Mouse (Mus musculus) cerebellum, adult 11-12 months (tissue): ENCODE data around the gene Metrnl.

Source experiments
- DNase-seq: peaks from one replicate; pipeline ENCODE4 v3.0.0; 2022

The Metrnl gene

DNA sequence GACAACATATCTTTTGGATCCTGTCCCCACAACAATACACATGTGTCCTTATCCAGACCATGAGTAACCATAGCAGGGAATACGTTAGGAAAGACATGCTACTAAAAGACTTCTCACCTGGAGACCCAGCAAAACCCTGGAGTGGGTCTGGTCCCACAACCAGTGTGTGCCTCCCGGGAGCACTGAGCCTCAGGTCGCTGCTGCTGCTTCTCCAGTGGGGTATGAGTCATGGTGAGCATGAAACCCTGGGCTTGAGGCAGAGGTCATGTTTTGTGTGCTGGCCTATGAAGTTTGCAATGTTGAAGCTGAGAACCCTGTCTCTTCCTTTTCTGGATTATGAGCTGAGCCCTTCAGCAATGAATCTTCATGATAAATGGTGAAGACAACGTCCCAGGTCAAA lies 15.3 kb upstream of the Metrnl start:
- no peak for DNase-seq

DNA sequence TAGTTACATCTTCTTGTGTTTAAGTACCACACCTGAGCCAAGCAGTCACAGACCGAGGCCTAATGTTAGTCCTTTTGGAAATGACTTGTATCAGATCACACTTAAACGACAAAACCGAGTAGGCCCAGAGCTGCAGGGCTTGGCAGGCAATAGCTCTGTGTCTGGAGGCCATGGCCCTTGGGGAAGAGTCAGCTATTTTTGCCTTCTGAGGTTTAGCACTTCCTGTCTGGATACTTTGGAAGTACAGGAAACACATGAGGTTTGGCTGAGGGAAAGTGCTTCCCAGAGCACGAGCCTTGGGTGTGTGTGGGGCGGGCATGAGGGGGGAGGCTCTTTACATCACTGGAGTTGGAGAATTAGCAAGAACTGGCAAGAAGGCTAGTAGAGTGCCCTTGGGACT lies 14.7 kb upstream of the Metrnl start:
- no peak for DNase-seq

DNA sequence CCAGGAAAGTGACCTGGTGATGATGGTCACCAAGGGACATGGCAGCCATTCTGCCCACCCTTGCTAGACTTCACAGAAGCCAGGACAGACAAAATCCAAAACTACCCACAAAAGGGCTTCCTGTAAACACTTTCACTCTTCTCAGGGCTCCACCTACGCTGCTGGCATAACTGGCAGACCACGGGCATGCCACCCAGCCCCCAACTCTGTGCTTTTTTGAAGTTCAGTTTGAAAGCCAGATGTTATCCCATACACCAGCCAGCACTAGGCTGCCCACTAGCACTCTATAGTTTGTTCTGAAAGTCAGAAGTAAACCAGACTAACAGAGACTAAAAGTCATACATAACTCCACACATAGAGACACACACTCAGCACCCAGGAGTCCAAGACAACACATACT lies 13.3 kb upstream of the Metrnl start:
- DNase-seq = no peak

DNA sequence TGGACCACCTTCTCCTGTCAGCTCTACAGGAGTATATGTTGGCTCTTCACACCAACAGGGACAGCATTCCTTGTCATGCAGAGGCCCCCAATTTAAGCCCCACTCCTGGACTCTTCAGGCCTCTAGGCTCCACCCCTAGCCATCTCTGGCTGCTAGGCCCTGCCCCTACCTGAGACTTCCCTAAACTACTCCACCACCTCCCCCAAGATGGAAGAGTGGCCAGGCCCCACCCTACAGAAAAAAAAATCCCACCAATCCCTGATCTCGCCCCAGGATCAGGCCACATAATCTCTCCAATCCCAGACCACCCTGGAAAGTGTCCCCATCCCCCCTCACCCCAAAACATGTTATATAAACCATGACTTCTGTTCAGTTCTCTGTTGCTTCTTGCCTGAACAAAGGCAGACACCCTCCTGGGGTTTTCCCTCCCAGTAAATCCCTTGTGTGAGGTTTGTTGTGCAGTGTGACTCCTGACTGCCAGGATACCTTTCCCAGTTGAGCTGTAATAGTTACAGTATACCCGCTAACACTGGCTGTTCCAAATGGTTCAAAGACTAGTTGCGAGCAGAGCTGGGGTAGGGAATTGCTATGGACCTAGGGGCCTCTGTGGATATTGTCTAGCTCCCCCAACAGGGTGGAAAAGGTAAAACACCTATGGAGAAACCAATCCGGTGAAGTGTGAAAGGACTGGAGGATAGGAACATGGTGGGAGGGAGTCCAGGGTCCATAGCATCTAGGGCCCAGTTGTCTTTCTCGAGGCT lies 5.9 kb upstream of the Metrnl start:
- no peak for DNase-seq

- DNase-seq = no peak
These were observed 4.1 kb upstream of the Metrnl start for GRCm38 (mm10) chr11:121697271-121697670.

GRCm38 (mm10) chr11:121698381-121698955 lies 2.9 kb upstream of the Metrnl start:
- DNase-seq = no peak

GRCm38 (mm10) chr11:121702111-121702894 lies 959 bp downstream of the Metrnl start:
- DNase-seq = peak; percentile 73

DNA sequence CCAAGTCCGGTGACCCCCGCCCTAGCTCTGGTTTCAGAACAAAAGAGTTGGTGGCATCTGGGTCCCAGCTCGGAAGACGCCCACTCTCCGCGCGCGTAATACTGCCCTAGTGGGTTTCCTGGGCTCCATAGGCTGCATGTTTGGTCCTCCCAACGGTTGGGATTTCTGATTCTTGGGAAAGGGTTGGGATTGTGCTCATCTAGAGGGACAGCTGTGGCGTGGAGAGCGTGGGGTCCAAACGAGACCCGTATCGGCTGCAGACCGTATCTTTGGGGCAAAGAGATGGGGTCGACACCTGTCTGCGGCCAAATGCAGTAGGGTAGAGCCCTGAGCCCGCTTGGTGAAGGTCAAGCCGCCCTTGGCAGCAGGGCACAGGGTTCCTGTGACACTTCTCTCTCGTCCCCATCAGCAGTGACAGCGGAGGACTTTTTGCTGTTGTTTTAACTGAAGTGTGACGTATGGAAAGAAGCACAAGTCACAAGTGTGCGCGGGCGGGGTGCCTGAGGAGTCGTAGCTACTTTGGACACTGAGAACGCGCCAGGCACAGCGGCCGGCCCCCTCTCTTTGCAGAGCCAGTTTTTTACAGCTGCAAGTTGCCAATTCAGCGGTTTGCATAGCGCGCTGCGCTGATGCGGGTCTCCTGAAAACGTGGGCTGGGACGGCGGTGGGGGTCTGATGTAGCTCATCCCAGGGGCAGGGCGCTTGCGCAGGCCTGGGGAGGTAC lies 1.7 kb downstream of the Metrnl start:
- DNase-seq = peak; percentile 19

GRCm38 (mm10) chr11:121703619-121704215 lies 2.4 kb downstream of the Metrnl start:
- DNase-seq = peak; percentile 10

GRCm38 (mm10) chr11:121706521-121707005 lies 5.2 kb downstream of the Metrnl start:
- DNase-seq = no peak

DNA sequence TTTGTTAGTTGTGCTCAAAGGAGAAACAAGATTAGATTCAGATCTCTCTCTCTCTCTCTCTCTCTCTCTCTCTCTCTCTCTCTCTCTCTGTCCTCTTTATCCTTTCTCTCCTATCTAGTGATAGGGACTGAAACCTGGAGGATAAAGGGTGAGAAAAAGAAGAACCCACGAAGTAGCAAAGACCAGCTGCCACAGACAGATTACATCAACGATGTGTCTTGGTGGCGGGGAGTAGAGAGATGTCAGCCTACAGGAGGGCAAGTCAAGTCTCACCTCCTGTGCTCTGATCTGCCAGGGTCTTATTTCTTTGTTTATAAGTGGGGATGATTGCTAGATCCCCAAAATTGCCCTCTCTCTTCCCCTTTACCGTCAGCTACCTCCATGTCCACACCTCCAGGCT lies 7.9 kb downstream of the Metrnl start:
- no peak for DNase-seq

- no peak for DNase-seq
These were observed 8.9 kb downstream of the Metrnl start for GRCm38 (mm10) chr11:121710245-121710644.

GRCm38 (mm10) chr11:121712987-121713386 lies 11.6 kb downstream of the Metrnl start:
- DNase-seq = no peak

- no peak for DNase-seq
These were observed 12.2 kb downstream of the Metrnl start for GRCm38 (mm10) chr11:121713569-121713968.

GRCm38 (mm10) chr11:121714745-121715485 lies 13.6 kb downstream of the Metrnl start:
- no peak for DNase-seq

DNA sequence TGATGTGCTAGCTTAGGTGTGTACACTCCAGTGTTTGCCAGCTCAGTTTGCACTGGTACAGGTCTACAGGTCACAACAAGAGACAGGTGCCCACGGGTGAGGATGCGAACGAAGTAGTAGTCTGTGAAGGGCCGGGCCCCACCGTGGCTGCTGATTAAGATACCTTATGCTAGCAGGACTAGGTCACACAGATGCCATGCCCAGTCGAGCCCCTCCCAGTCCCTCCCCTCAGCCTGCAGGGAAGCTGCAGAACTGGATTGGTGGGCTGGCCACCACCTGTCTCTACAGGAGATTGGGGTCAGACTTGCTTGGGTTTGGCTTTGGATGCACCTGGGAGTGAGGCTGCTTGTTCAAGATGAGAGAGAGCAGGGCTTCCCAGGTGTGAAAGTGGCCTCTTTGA lies 16.4 kb downstream of the Metrnl start:
- no peak for DNase-seq

DNA sequence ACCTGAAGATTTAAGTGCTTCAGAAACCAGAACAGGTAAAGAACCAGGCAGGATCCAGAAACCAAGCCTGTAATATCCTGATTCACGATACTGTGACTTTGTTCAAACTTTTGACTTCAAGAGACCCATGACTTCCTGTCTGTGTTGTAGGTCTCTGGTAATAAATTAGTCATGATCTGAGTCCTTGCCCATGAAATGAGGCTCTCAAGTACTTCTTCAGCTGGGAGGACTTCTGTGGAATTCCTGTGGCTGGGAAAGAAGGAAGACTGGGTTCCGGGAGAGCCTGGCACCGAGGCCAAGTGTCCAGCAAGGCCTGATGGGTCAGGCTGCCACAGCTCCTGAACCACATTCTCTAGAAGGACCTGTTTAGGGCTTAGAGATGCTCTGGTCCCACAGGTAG lies 19.4 kb downstream of the Metrnl start:
- no peak for DNase-seq

- DNase-seq = no peak
These were observed 21.1 kb downstream of the Metrnl start for GRCm38 (mm10) chr11:121722434-121722833.

- no peak for DNase-seq
These were observed 25.3 kb downstream of the Metrnl start for GRCm38 (mm10) chr11:121726625-121727024.

GRCm38 (mm10) chr11:121734184-121734583 lies 32.8 kb downstream of the Metrnl start:
- no peak for DNase-seq

DNA sequence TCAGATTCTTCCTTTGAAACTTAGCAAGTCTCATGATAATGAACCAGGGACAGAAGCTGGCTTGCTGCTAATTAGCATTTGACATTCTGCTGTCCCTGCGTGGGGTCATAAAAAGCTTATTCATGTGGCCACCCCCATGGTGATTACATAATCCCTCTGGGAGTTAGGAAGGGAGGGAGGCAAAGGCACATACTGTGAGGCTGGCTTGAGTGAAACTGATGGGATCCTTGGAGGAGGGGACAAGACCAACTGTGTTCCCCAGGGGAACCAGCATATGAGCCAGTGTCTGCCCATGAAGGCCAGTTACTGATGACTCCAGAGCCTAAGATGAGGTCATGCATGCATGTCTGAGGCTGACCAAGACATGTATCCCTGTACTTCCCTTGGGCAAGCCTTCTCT lies 33.5 kb downstream of the Metrnl start:
- no peak for DNase-seq

DNA sequence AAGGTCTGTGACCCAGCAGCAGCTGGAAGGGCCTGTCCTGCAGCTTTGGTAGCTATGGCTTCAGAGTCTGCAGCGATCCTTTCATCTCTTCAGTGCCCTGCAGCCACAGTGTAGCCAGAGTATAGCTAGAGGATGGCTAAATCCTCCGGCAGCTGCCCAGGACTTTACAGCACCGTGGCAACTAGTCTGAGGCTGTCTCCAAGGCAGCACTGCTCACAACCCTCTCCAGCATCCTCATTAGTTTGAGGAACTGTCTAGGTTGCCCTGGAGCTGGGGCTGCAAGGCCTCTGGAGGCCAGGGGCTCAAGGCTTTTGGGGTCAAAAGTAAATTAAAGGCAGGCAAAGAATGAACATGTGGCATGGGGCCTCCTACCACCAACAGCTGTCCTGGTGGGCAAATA lies 37.3 kb downstream of the Metrnl start:
- DNase-seq = no peak
